Mouse (Mus musculus) midbrain, embryonic 13.5 days (tissue): ENCODE measurements around the gene Psg16. TPM values are rescaled to one million over a fixed set of nuclear protein-coding genes. Genes with fewer than 3 reads are reported as not detected.

Experiments used
- ATAC-seq: fragments of 200-750 bp; cut with Nextera tagmentation; 2 replicates; pipeline ENCODE4 v1.8.0; 2017; ENCODE audit warnings: mild to moderate bottlenecking, moderate TSS enrichment, moderate library complexity
- H3K27ac ChIP-seq: fragments of 300-500 bp; sonication (generic); 2 replicates; pipeline ENCODE4 v1.5.1; 2015; ENCODE audit warnings: inconsistent platforms, mild to moderate bottlenecking, moderate library complexity
- H3K27me3 ChIP-seq: fragments of 300-500 bp; sonication (generic); 2 replicates; pipeline ENCODE4 v1.6.1; 2015; ENCODE audit warnings: mild to moderate bottlenecking, inconsistent platforms
- H3K36me3 ChIP-seq: fragments of 300-500 bp; sonication (generic); 2 replicates; pipeline ENCODE4 v1.6.1; 2015; ENCODE audit warnings: mild to moderate bottlenecking, inconsistent platforms
- H3K4me1 ChIP-seq: fragments of 300-500 bp; sonication (generic); replicated peaks from 2 replicates; pipeline ENCODE4 v1.6.1; 2015; ENCODE audit warnings: inconsistent platforms
- H3K4me2 ChIP-seq: fragments of 300-500 bp; sonication (generic); replicated peaks from 2 replicates; pipeline ENCODE4 v1.6.1; 2015; ENCODE audit warnings: moderate library complexity, mild to moderate bottlenecking, inconsistent platforms
- H3K4me3 ChIP-seq: fragments of 300-500 bp; sonication (generic); replicated peaks from 2 replicates; pipeline ENCODE4 v1.5.1; 2015; ENCODE audit warnings: mild to moderate bottlenecking, inconsistent platforms
- H3K9ac ChIP-seq: fragments of 300-500 bp; sonication (generic); replicated peaks from 2 replicates; pipeline ENCODE4 v1.6.1; 2015; ENCODE audit warnings: mild to moderate bottlenecking, inconsistent platforms
- H3K9me3 ChIP-seq: fragments of 300-500 bp; sonication (generic); 2 replicates; pipeline ENCODE4 v1.6.1; 2016; ENCODE audit warnings: mild to moderate bottlenecking, inconsistent platforms
- WGBS: fragments of 180-500 bp; shearing (Covaris S2); methylation state at CpG from one replicate; pipeline ENCODE4 v1.1.7; 2015; 5-methylcytosine and 5-hydroxymethylcytosine counted together
- polyA plus RNA-seq: library from polyadenylated mRNA; unstranded; fragments of >200 nt; fragmentation: Nextera tagmentation; extraction: Ambion mirVana; gene quantifications from 2 replicates; pipeline ENCODE4 v1.2.1, GENCODE M21; 2015

Gene Psg16
- polyA plus RNA-seq, 1 experiment from 2014 or later, result 1.2 TPM

- Histone ChIP-seq H3K4me1 (no peaks in the 10 kb centered on the region), H3K27ac (no peak overlapping the region), H3K9ac (no peak overlapping the region), H3K27me3 (no peaks in the 10 kb centered on the region), H3K4me2 (no peak overlapping the region), H3K4me3 (no peak overlapping the region), H3K9me3 (peaks cover 37% of the 10 kb centered on the region), H3K36me3 (no peaks in the 10 kb centered on the region)
- ATAC-seq, result no peak
- WGBS, result 86% methylated on average over 7 of the region's 7 CpGs
Observed at GRCm38 (mm10) chr7:17159011-17159410, 85.2 kb downstream of the Psg16 start.

- Histone ChIP-seq H3K4me2 (no peak overlapping the region), H3K9me3 (peaks cover 17% of the 10 kb centered on the region; the same call in 1 of the 2 replicates), H3K9ac (no peak overlapping the region), H3K4me1 (no peaks in the 10 kb centered on the region), H3K4me3 (no peak overlapping the region), H3K27me3 (no peaks in the 10 kb centered on the region), H3K36me3 (no peaks in the 10 kb centered on the region), H3K27ac (no peak overlapping the region)
- no peak for ATAC-seq
- WGBS, result 90% methylated on average over 4 of the region's 4 CpGs
Observed at GRCm38 (mm10) chr7:17171827-17172226, 98.0 kb downstream of the Psg16 start.

Other genes with a start within 250 kb of the Psg16 start
- 6.4 and 6.6 TPM in 2 replicates for gene Prkd2, start 231.1 kb upstream of the Psg16 start, polyA plus RNA-seq
- 2.8 and 2.9 TPM in 2 replicates for gene Dact3, start 198.7 kb upstream of the Psg16 start, polyA plus RNA-seq
- 23.4 and 30.8 TPM in 2 replicates for gene Gng8, start 182.3 kb upstream of the Psg16 start, polyA plus RNA-seq
- gene Ptgir, start 167.6 kb upstream of the Psg16 start, polyA plus RNA-seq, result 0.41 and 0.54 TPM in 2 replicates
- 297 and 325 TPM in 2 replicates for gene Calm3, start 149.9 kb upstream of the Psg16 start, polyA plus RNA-seq
- 119 and 120 TPM in 2 replicates for gene Pnmal2, start 129.4 kb upstream of the Psg16 start, polyA plus RNA-seq
- gene Pnmal1, start 114.4 kb upstream of the Psg16 start, polyA plus RNA-seq, result 54.7 and 60.8 TPM in 2 replicates
- 3.4 and 4.3 TPM in 2 replicates for gene Gm42372, start 91.0 kb upstream of the Psg16 start, polyA plus RNA-seq
- gene Ccdc8, start 81.3 kb upstream of the Psg16 start, polyA plus RNA-seq, result 5.6 and 5.9 TPM in 2 replicates
- gene Ppp5c, start 46.1 kb upstream of the Psg16 start, polyA plus RNA-seq, result 108 and 110 TPM in 2 replicates
- gene Hif3a, start 11.6 kb upstream of the Psg16 start, polyA plus RNA-seq, result 2.0 and 2.4 TPM in 2 replicates
- not detected in 2 replicates for gene Ceacam3, start 76.2 kb downstream of the Psg16 start, polyA plus RNA-seq
- not detected in 2 replicates for gene Psg29, start 129.4 kb downstream of the Psg16 start, polyA plus RNA-seq